Mouse (Mus musculus) spleen, embryonic (tissue): ENCODE measurements around the gene Crcp.

Experiments used
- CTCF ChIA-PET: fragments of 350-600 bp; sonication (Branson Sonifier 250); formaldehyde crosslinking; loops from one replicate; lab custom pipeline; 2022; lab: Charles Lee

The Crcp gene

GRCm38 (mm10) chr5:130029142-130029897 lies at the start of gene Crcp, which contains the start of gene Asl:
TSS of gene Crcp (plus strand) at chr5:130029290.
TSS of gene Asl (minus strand) at chr5:130029247.
- CTCF ChIA-PET: interaction anchor here (0.5 kb wide), 1 partner anchor 295 kb away, joined by 3 read pairs; no protein-coding TSS in a partner anchor

DNA sequence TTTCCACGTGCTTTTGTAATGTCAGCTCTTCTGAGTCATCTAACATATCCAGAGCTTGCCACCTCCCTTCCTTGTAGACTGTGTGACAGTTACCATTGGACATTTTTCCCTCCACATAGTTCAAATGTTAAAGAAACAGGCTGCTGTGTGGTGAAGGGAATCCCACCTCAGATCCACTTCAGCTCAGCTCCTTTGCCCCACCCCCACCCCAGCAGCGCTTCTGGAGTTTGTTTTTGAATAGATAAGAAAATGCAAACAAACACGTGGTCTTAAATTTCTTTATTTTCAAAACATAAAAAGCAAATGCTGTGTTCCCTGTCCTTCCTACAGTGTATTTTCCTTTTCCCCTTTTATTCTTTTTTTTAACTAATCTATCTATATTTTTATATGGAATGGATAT lies 48.9 kb upstream of the Crcp start:
- CTCF ChIA-PET: interaction anchor here (0.7 to 1.0 kb wide), 2 partner anchors 108 to 199 kb away, joined by 3 to 15 read pairs; no protein-coding TSS in a partner anchor

GRCm38 (mm10) chr5:129989376-129989775 lies 39.7 kb upstream of the Crcp start:
- CTCF ChIA-PET: no interaction called here

GRCm38 (mm10) chr5:129991898-129992297 lies 37.2 kb upstream of the Crcp start:
- CTCF ChIA-PET: no interaction called here

DNA sequence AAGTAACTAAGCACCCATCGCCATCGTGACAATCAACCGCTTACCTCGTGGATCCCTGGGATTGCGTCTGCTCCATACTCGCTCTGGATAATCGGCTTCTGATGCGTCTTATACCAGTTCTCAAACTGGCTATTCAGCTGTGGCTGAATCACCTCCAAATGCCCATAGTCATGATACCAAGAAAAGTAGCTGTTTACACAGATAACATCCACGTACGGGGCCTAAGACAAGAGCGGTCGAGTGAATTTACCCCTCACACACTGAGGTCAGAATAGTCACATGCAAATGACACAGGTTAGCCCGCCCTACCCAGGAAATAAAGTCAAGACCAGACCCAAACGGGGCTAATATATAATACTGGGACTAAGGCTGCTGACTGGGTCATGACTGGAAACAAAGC lies 35.7 kb upstream of the Crcp start:
- CTCF ChIA-PET: no interaction called here

- CTCF ChIA-PET: no interaction called here
Measured at GRCm38 (mm10) chr5:129994989-129995388, 34.1 kb upstream of the Crcp start.

- CTCF ChIA-PET: no interaction called here
Measured at GRCm38 (mm10) chr5:129997700-129998099, 31.4 kb upstream of the Crcp start.

DNA sequence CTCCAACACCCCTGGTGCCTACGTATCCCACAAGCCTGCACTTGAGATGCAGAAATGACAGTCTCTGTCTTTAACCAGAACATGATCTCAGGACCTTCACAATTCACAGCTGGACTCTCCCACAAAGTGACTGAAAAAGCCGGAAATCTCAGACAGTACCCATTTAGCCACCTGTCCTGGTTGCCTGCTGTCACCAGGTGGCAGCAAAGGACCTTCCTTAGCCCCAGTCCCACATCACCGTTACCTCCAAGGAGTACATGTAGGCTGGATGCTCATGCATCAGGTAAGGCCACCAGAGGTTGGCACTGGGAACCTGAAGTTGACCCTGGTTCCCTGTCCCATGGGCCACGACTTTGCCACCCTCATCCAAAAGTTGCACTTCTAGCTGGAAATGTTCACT lies 30.0 kb upstream of the Crcp start:
- CTCF ChIA-PET: interaction anchor here (0.5 to 0.6 kb wide), 3 partner anchors 10 to 166 kb away, joined by 3 to 4 read pairs (median 3); no protein-coding TSS in a partner anchor

- CTCF ChIA-PET: no interaction called here
Measured at GRCm38 (mm10) chr5:130000735-130001134, 28.4 kb upstream of the Crcp start.

DNA sequence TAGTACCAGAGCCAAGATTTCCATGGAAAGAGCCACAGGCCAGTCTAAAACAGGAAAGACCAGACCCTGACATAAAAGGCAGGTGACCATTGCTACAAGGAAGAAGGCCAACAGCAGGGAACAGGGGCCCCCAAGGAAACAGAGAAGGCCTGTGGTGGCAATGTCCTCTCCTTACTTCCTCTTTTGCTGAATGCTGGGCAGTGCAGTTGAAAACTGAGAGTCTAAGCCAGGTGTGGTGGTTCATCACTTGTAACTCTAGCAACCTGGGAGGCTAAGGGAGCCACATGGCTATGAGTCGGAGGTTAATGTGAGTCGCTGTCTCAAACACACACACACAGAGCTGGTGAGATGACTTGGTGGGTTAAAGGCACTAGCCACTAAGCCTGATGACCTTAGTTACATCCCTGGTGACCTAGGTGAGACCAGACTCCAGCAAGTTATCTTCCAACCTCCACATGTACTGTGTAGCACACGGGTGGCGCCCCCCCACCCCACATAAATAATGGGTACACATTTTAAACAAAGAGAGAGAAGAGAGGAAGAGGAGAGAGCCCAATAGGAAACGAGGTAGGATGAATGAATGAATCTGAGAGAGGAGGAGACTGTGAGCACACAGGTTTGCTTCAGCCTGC lies 27.6 kb upstream of the Crcp start:
- CTCF ChIA-PET: interaction anchor here (0.6 kb wide), 1 partner anchor 198 kb away, joined by 4 read pairs; no protein-coding TSS in a partner anchor

DNA sequence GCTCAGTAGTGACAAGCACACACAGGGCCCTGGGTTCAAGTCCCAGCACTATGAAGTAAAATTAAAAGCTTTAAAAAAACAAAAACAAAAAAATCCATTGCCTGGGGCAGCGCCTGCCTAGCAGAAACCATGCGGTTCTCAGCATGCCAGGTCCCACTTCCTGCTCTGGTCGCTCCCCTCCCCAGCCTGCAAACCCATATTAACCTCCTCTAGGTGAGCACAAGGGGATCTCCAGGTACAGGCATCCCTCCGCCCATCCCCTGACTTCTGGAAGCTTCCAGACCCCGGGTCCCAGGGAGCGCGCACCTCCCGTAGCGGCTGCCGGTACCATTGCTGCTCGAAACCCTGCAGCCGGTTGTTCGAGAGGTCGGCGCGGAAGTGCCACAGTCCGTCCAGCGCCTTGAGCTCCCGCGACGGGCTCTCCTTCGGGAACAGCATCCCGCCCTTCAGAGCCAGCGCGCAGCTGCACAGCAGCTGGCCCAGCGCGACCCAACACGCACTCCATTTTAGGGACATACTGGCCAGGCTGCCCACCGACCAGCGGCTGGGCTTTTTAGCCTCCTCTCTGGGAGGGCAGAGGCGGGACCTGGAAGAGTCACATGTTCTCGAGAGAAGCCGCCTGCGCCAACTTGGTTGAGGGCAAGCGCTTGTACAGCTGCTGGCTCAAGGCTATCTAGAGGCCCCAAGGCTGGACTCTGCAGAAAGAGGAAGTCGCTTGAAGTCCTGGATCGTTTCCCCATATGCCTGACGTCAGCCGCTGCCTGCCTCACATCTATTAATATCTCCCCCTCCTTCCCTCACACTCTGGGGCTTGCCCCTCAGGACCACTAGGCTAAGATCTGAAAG lies 26.6 kb upstream of the Crcp start, which contains the start of gene Gusb:
Gusb (minus strand) TSS at position 749 of the 846 bp plus-strand sequence.
- CTCF ChIA-PET: interaction anchor here (0.6 kb wide), 1 partner anchor 197 kb away, joined by 4 read pairs; no protein-coding TSS in a partner anchor

GRCm38 (mm10) chr5:130003229-130003628 lies 25.9 kb upstream of the Crcp start:
- CTCF ChIA-PET: no interaction called here

DNA sequence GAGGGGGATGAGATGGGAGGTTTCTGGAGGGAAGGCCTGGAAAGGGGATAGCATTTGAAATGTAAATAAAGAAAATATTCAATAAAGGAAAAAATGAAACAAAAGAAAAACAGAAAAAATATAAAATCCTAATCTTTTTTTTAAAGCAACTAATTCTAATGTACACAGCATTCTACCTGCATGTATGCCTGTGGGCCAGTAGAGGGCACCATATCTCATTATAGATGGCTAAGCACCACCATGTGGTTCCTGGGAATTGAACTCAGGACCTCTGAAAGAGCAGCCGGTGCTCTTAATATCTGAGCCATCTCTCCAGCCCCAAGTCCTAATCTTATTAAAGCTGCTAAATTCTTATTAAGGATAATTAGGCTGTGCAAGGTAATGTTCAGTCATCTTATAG lies 21.7 kb upstream of the Crcp start:
- CTCF ChIA-PET: interaction anchor here (0.6 to 0.7 kb wide), 2 partner anchors 18 to 330 kb away, joined by 4 to 5 read pairs; no protein-coding TSS in a partner anchor

DNA sequence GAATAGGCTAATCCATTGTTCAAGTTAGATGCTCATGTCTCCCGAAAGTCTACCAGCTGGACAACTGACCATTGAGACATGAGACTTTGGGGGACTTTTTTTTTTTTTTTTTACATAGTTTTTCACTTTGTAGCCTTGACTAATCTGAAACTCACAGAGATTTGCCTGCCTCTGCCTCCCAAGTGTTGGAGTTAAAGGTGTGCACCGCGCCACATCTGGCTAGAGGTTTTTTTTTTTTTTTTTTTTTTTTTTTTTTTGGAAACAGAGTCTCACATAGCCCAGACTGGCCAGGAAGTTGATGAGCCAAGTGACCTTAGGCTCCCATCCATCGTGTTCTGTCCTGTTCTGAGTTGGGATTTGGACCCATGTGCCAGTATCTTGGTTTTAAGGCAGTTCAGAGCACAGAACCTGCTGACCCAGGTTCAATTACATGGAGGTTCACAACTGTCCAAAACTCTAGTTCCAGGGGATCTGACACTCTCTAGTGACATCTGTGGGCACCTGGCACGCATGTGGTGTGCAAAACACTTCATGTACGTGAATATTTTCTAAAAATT lies 21.0 kb upstream of the Crcp start:
- CTCF ChIA-PET: interaction anchor here (0.6 to 0.7 kb wide), 2 partner anchors 17 to 329 kb away, joined by 4 to 5 read pairs; no protein-coding TSS in a partner anchor

DNA sequence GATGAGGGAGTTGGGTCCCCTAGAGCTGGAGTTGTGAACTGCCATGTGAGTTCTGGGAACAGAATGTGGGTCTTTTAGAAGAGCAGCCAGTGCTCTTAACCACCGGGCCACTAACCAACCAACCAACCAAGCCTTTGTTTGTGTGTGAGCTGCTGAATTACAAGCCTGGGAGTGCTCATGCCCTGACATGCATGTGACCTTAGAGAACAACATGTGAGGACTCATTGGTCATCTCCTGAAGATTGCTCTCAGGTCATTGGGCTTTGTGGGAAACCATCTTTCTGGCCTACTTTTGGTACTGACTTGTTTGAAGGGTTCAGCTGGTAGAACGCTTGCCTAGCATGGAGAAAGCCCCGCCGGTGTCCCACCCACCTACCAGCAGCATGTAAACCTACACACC lies 19.3 kb upstream of the Crcp start:
- CTCF ChIA-PET: no interaction called here

GRCm38 (mm10) chr5:130010961-130011360 lies 18.1 kb upstream of the Crcp start:
- CTCF ChIA-PET: interaction anchor here (0.6 to 1.3 kb wide), 2 partner anchors 13 to 74 kb away, joined by 3 to 4 read pairs; no protein-coding TSS in a partner anchor

- CTCF ChIA-PET: no interaction called here
Measured at GRCm38 (mm10) chr5:130015104-130015503, 14.0 kb upstream of the Crcp start.

GRCm38 (mm10) chr5:130019461-130019860 lies 9.6 kb upstream of the Crcp start:
- CTCF ChIA-PET: no interaction called here

GRCm38 (mm10) chr5:130021361-130021966 lies 7.6 kb upstream of the Crcp start:
- CTCF ChIA-PET: interaction anchor here (0.6 to 2.9 kb wide), 3 partner anchors 9 to 141 kb away, joined by 5 to 19 read pairs (median 11); no protein-coding TSS in a partner anchor

- CTCF ChIA-PET: interaction anchor here (2.9 kb wide), 1 partner anchor 117 kb away, joined by 11 read pairs; no protein-coding TSS in a partner anchor
Measured at GRCm38 (mm10) chr5:130022366-130022765, 6.7 kb upstream of the Crcp start.
